Mouse (Mus musculus) stomach, embryonic 15.5 days (tissue): ENCODE data around the gene Hjurp. TPM values are rescaled to one million over a fixed set of nuclear protein-coding genes. Genes with fewer than 3 reads are reported as not detected.

Source experiments
- ATAC-seq: fragments of 200-750 bp; cut with Nextera tagmentation; 2 replicates; pipeline ENCODE4 v1.8.0; 2017; ENCODE audit warnings: low read depth, moderate number of reproducible peaks, moderate TSS enrichment; ENCODE audit not compliant: insufficient read depth, low FRiP score
- H3K27ac ChIP-seq: fragments of 300-500 bp; sonication (generic); 2 replicates; pipeline ENCODE4 v1.5.1; 2015; ENCODE audit warnings: mild to moderate bottlenecking, inconsistent platforms
- H3K27me3 ChIP-seq: fragments of 300-500 bp; sonication (generic); replicated peaks from 2 replicates; pipeline ENCODE4 v1.6.1; 2015; ENCODE audit warnings: inconsistent platforms
- H3K36me3 ChIP-seq: fragments of 300-500 bp; sonication (generic); 2 replicates; pipeline ENCODE4 v1.6.1; 2015; ENCODE audit warnings: inconsistent platforms
- H3K4me1 ChIP-seq: fragments of 300-500 bp; sonication (generic); 2 replicates; pipeline ENCODE4 v1.6.1; 2015; ENCODE audit warnings: inconsistent platforms
- H3K4me2 ChIP-seq: fragments of 300-500 bp; sonication (generic); 2 replicates; pipeline ENCODE4 v1.6.1; 2015; ENCODE audit warnings: mild to moderate bottlenecking, inconsistent platforms
- H3K4me3 ChIP-seq: fragments of 300-500 bp; sonication (generic); replicated peaks from 2 replicates; pipeline ENCODE4 v1.5.1; 2015; ENCODE audit warnings: inconsistent platforms
- H3K9ac ChIP-seq: fragments of 300-500 bp; sonication (generic); 2 replicates; pipeline ENCODE4 v1.6.1; 2015; ENCODE audit warnings: inconsistent platforms
- H3K9me3 ChIP-seq: fragments of 300-500 bp; sonication (generic); 2 replicates; pipeline ENCODE4 v1.6.1; 2016; ENCODE audit warnings: inconsistent platforms
- WGBS: fragments of 180-500 bp; shearing (Covaris S2); methylation state at CpG from one replicate; pipeline ENCODE4 v1.1.7; 2015; 5-methylcytosine and 5-hydroxymethylcytosine counted together
- polyA plus RNA-seq: library from polyadenylated mRNA; unstranded; fragments of >200 nt; fragmentation: Nextera tagmentation; extraction: Ambion mirVana; gene quantifications from 2 replicates; pipeline ENCODE4 v1.2.1, GENCODE M21; 2015

Hjurp gene
- polyA plus RNA-seq, 1 experiment from 2014 or later: 162 TPM

- H3K9me3 ChIP-seq: peaks cover 16% of the 10 kb centered on the region
- no peak overlapping the region for H3K4me3 ChIP-seq
- 74% methylated on average over 2 of the region's 2 CpGs for WGBS
- H3K4me2 ChIP-seq: no peak overlapping the region
- no peak for ATAC-seq
- no peak overlapping the region for H3K9ac ChIP-seq
- no peaks in the 10 kb centered on the region for H3K36me3 ChIP-seq
- H3K4me1 ChIP-seq: no peaks in the 10 kb centered on the region
- H3K27ac ChIP-seq: no peak overlapping the region
- H3K27me3 ChIP-seq: no peaks in the 10 kb centered on the region
Measured at GRCm38 (mm10) chr1:88214462-88214952, 62.9 kb downstream of the Hjurp start.

GRCm38 (mm10) chr1:88213766-88214461 lies 63.5 kb downstream of the Hjurp start:
- H3K27ac ChIP-seq: no peak overlapping the region
- H3K4me2 ChIP-seq: no peak overlapping the region
- H3K27me3 ChIP-seq: no peaks in the 10 kb centered on the region
- no peaks in the 10 kb centered on the region for H3K4me1 ChIP-seq
- H3K36me3 ChIP-seq: no peaks in the 10 kb centered on the region
- 76% methylated on average over 2 of the region's 2 CpGs for WGBS
- H3K9ac ChIP-seq: no peak overlapping the region
- peaks cover 16% of the 10 kb centered on the region for H3K9me3 ChIP-seq
- no peak overlapping the region for H3K4me3 ChIP-seq
- no peak for ATAC-seq

DNA sequence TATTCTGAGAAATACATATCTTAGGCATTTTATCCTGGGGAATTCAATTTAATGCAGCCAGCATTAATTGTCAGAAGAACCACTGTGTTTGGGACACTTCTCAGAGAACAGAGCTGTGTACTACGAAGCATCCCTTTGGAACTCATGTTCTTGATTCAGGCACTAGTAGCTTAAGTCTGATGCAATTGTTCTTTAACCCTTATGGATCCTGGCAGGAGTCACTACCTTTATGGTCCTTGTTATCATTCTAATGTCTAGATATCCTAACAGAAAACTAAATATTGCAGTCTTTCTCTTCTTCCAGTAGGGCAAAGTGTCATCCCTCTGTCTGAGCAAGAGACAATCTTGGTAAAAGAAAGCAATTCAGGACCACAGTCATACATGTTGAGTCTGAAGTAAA lies 64.4 kb downstream of the Hjurp start:
- no peaks in the 10 kb centered on the region for H3K4me1 ChIP-seq
- H3K27ac ChIP-seq: no peak overlapping the region
- peaks cover 16% of the 10 kb centered on the region for H3K9me3 ChIP-seq
- no peak overlapping the region for H3K4me2 ChIP-seq
- no peaks in the 10 kb centered on the region for H3K27me3 ChIP-seq
- H3K4me3 ChIP-seq: no peak overlapping the region
- no peak overlapping the region for H3K9ac ChIP-seq
- no peaks in the 10 kb centered on the region for H3K36me3 ChIP-seq
- 76% methylated on average over 1 of the region's 1 CpGs for WGBS
- ATAC-seq: no peak

Other genes starting within 250 kb of the Hjurp start
- gene Ugt1a10, start 222.2 kb downstream of the Hjurp start, polyA plus RNA-seq: 0.28 TPM in 1 of 2 replicates, not detected in the other
- 1.7 and 1.8 TPM in 2 replicates for gene Ugt1a9, start 206.8 kb downstream of the Hjurp start, polyA plus RNA-seq
- gene Ugt1a8, start 189.8 kb downstream of the Hjurp start, polyA plus RNA-seq: not detected in 2 replicates
- 12.5 and 19.6 TPM in 2 replicates for gene Ugt1a7c, start 182.6 kb downstream of the Hjurp start, polyA plus RNA-seq
- gene Ugt1a6b, start 174.4 kb downstream of the Hjurp start, polyA plus RNA-seq: 2.6 and 3.9 TPM in 2 replicates
- 29.2 and 29.4 TPM in 2 replicates for gene Ugt1a6a, start 142.8 kb downstream of the Hjurp start, polyA plus RNA-seq
- gene Ugt1a5, start 111.6 kb downstream of the Hjurp start, polyA plus RNA-seq: not detected in 2 replicates
- 0.23 and 0.50 TPM in 2 replicates for gene Ugt1a2, start 77.0 kb downstream of the Hjurp start, polyA plus RNA-seq
- gene Dnajb3, start 71.9 kb downstream of the Hjurp start, polyA plus RNA-seq: 8.4 and 10.1 TPM in 2 replicates
- gene Ugt1a1, start 65.7 kb downstream of the Hjurp start, polyA plus RNA-seq: 5.3 and 7.1 TPM in 2 replicates
- gene Mroh2a, start 50.6 kb downstream of the Hjurp start, polyA plus RNA-seq: 0.94 and 1.2 TPM in 2 replicates
- gene Trpm8, start within 50 bp of the Hjurp start, polyA plus RNA-seq: not detected in 2 replicates
- 10.1 and 21.7 TPM in 2 replicates for gene Spp2, start 129.3 kb upstream of the Hjurp start, polyA plus RNA-seq
- gene Glrp1, start 232.4 kb upstream of the Hjurp start, polyA plus RNA-seq: not detected in 2 replicates